Mouse (Mus musculus) neural tube, embryonic 14.5 days (tissue): ENCODE data around the gene Gtpbp8. TPM values are rescaled to one million over a fixed set of nuclear protein-coding genes. Genes with fewer than 3 reads are reported as not detected.

ENCODE experiments used
- ATAC-seq: fragments of 200-750 bp; cut with Nextera tagmentation; 2 replicates; pipeline ENCODE4 v1.8.0; 2017; ENCODE audit warnings: low read depth, mild to moderate bottlenecking, moderate TSS enrichment, moderate library complexity
- H3K27ac ChIP-seq: fragments of 300-500 bp; sonication (generic); 2 replicates; pipeline ENCODE4 v1.5.1; 2014; ENCODE audit warnings: low read depth, mild to moderate bottlenecking, control low read depth, low read length, moderate library complexity, mixed read lengths
- H3K27me3 ChIP-seq: fragments of 300-500 bp; sonication (generic); 2 replicates; pipeline ENCODE4 v1.6.1; 2014; ENCODE audit warnings: low read length; ENCODE audit not compliant: control insufficient read depth, insufficient read depth
- H3K36me3 ChIP-seq: fragments of 300-500 bp; sonication (generic); 2 replicates; pipeline ENCODE4 v1.6.1; 2014; ENCODE audit warnings: low read length, mixed read lengths; ENCODE audit not compliant: control insufficient read depth, insufficient read depth
- H3K4me1 ChIP-seq: fragments of 300-500 bp; sonication (generic); 2 replicates; pipeline ENCODE4 v1.6.1; 2014; ENCODE audit warnings: low read length; ENCODE audit not compliant: control insufficient read depth, insufficient read depth
- H3K4me2 ChIP-seq: fragments of 300-500 bp; sonication (generic); 2 replicates; pipeline ENCODE4 v1.6.1; 2014; ENCODE audit warnings: mild to moderate bottlenecking, low read depth, low read length, control low read depth
- H3K4me3 ChIP-seq: fragments of 300-500 bp; sonication (generic); 2 replicates; pipeline ENCODE4 v1.5.1; 2014; ENCODE audit warnings: low read depth, low read length, control low read depth, mixed read lengths
- H3K9ac ChIP-seq: fragments of 300-500 bp; sonication (generic); replicated peaks from 2 replicates; pipeline ENCODE4 v1.6.1; 2014; ENCODE audit warnings: low read depth, mild to moderate bottlenecking, control low read depth, low read length, mixed read lengths
- H3K9me3 ChIP-seq: fragments of 300-500 bp; sonication (generic); 2 replicates; pipeline ENCODE4 v1.6.1; 2016; ENCODE audit warnings: low read length; ENCODE audit not compliant: control insufficient read depth
- WGBS: fragments of 180-500 bp; shearing (Covaris S2); extraction: QIAGEN DNeasy Blood & Tissue Kit; methylation state at CpG from one replicate; pipeline ENCODE4 v1.1.7; 2014; 5-methylcytosine and 5-hydroxymethylcytosine counted together
- polyA plus RNA-seq: library from polyadenylated mRNA; unstranded; fragments of >200 nt; fragmentation: Nextera tagmentation; extraction: Ambion mirVana; gene quantifications from 2 replicates; pipeline ENCODE4 v1.2.1, GENCODE M21; 2014

Gtpbp8 gene
- polyA plus RNA-seq, 1 experiment from 2014 or later: 42.3 TPM

- Histone ChIP-seq H3K9me3 (no peaks in the 10 kb centered on the region), H3K27ac (no peak overlapping the region), H3K9ac (no peak overlapping the region), H3K4me3 (no peak overlapping the region), H3K4me1 (no peaks in the 10 kb centered on the region), H3K27me3 (no peaks in the 10 kb centered on the region), H3K36me3 (no peaks in the 10 kb centered on the region), H3K4me2 (no peak overlapping the region)
- 49% methylated on average over 12 of the region's 12 CpGs for WGBS
- no peak; the same call in 1 of the 2 replicates for ATAC-seq
These were observed 50.1 kb downstream of the Gtpbp8 start for GRCm38 (mm10) chr16:44695859-44696620.

DNA sequence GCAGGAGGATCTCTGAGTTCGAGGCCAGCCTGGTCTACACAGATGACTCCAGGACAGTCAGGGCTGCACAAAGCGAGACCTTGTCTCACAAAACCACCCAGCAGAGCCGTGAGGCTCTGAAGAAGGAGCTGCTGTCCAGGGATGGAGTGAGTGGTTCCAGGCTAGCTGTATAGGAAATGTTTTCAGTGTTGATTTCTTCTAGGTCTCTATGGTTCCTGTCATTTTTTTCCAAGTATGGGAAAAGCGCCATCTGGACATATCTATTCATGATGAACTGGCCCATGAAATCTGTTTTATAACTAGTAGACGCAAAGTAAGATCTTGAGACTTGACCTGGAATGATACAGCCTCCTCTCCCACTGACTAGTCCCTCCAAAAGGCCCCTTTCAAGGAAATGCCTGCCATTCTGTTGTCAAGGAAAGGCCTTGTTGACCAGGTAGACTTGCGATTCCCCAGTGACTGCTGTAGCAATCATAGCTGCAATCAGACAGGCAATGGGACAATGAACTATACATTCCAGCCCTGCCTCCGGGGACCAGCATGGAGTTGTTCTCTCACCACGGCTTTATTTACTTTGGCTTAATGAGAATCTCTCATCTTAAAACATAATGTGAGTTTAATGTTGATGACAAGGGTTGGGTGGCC lies 50.8 kb downstream of the Gtpbp8 start:
- Histone ChIP-seq H3K4me3 (no peak overlapping the region), H3K27me3 (no peaks in the 10 kb centered on the region), H3K9me3 (no peaks in the 10 kb centered on the region), H3K36me3 (no peaks in the 10 kb centered on the region), H3K27ac (no peak overlapping the region), H3K9ac (no peak overlapping the region), H3K4me1 (no peaks in the 10 kb centered on the region), H3K4me2 (no peak overlapping the region)
- 81% methylated on average over 8 of the region's 8 CpGs for WGBS
- ATAC-seq: no peak; the same call in 1 of the 2 replicates

DNA sequence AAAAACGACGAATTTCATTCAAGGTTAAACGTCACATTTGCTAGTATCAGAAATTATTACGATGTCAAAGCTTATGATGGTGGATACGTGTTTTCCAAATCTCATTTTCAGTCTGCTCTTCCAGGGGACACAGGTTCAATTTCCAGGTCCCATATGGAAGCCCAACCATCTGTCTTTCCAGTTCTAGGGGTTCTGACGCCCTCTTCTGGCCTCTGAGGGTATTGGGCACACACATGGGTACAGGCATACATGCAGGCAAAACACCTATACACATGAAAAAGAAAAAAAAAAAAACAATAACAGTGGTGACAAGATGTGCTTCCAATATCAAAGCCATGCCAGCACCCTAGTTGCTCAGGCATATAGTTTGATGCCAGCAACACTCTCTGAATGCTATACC lies 52.5 kb downstream of the Gtpbp8 start:
- no peaks in the 10 kb centered on the region for H3K27me3 ChIP-seq
- H3K4me2 ChIP-seq: no peak overlapping the region
- no peaks in the 10 kb centered on the region for H3K36me3 ChIP-seq
- no peak overlapping the region for H3K27ac ChIP-seq
- no peaks in the 10 kb centered on the region for H3K9me3 ChIP-seq
- no peak for ATAC-seq
- no peaks in the 10 kb centered on the region for H3K4me1 ChIP-seq
- no peak overlapping the region for H3K9ac ChIP-seq
- H3K4me3 ChIP-seq: no peak overlapping the region
- 74% methylated on average over 6 of the region's 6 CpGs for WGBS

DNA sequence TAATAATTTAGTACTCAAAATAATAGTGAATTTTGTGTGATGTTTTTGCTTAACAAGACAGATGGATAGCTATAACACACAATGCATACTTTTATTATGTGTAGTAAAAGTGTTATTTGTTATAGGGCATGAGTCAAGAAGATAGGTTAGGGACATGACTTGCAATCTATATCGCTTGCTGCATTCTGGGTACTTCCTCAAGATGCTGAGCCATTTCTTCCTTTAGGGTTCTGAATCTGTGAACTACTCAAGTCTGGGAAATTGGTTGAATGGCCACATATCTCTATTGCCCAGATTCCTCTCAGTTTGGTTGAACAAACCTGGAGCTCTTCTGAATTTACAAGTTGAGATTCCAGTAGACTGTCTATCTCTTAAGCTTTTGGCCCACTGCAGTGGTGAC lies 53.6 kb downstream of the Gtpbp8 start:
- Histone ChIP-seq H3K27ac (no peak overlapping the region), H3K4me1 (peaks cover 6% of the 10 kb centered on the region; the same call in 1 of the 2 replicates), H3K9ac (no peak overlapping the region), H3K9me3 (no peaks in the 10 kb centered on the region), H3K4me3 (no peak overlapping the region), H3K36me3 (no peaks in the 10 kb centered on the region), H3K4me2 (no peak overlapping the region), H3K27me3 (no peaks in the 10 kb centered on the region)
- ATAC-seq: no peak
- WGBS: 97% methylated on average over 1 of the region's 1 CpGs

DNA sequence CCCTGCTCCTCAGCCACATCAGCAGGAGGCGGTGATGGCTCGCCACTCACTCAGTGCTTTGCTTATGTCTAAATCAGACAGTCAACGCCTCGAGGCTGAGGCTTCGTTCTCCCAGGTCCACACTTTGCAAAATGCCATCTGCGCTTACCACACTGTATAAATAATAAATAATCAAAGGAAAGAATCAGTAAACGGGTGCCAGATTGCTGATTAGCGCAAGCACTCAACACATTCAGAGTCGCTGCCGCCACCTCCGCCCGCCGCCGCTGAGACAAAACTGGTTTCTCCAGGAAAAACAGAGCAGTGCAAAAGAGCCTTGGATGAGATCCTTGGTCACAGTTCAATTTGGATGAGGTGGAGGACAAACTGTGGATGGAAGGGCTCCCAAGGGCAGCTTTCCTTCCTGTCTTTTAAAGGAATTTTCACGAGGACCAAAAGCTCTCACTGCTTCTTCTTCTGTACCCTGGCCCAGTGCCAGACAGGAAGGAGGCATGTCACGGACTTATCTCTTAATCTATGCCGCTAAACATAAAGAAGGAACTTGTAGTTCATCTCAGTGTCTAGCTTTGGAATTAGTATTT lies 54.5 kb downstream of the Gtpbp8 start:
- H3K4me3 ChIP-seq: no peak overlapping the region
- peaks cover 12% of the 10 kb centered on the region; the same call in 1 of the 2 replicates for H3K4me1 ChIP-seq
- no peaks in the 10 kb centered on the region for H3K36me3 ChIP-seq
- H3K27ac ChIP-seq: no peak overlapping the region
- no peak overlapping the region for H3K9ac ChIP-seq
- no peaks in the 10 kb centered on the region for H3K27me3 ChIP-seq
- WGBS: 56% methylated on average over 17 of the region's 17 CpGs
- H3K9me3 ChIP-seq: no peaks in the 10 kb centered on the region
- ATAC-seq: no peak
- H3K4me2 ChIP-seq: peak overlapping the region; percentile 5; the same call in 1 of the 2 replicates

- H3K27ac ChIP-seq: no peak overlapping the region
These were observed 55.1 kb downstream of the Gtpbp8 start for GRCm38 (mm10) chr16:44691066-44691465.

DNA sequence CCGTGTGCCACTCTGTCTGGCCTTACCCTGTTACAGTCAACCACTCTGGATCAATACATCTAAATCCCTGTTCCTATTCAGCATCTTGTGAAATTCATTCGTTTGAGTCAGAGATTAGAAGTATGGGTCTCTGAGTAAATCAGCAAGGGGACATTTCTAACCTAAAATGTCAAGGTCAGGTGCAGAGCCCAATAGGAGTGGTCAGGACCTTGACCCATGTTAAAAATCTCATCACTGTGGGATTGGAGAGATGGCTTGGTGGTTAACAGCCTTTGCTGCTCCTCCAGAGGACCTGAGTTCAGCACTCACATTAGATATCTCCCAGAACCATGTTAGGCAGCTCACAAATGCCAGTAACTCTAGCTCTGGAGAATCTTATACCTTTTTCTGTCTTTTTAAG lies 55.7 kb downstream of the Gtpbp8 start:
- Histone ChIP-seq H3K27ac (no peak overlapping the region), H3K4me3 (no peak overlapping the region), H3K27me3 (no peaks in the 10 kb centered on the region), H3K4me1 (peaks cover 13% of the 10 kb centered on the region), H3K36me3 (no peaks in the 10 kb centered on the region), H3K9me3 (no peaks in the 10 kb centered on the region), H3K4me2 (no peak overlapping the region), H3K9ac (no peak overlapping the region)
- WGBS: 74% methylated on average over 2 of the region's 2 CpGs
- ATAC-seq: no peak

More at GRCm38 (mm10) chr16:44691066-44691465, 55.1 kb downstream of the Gtpbp8 start:
- no peak for ATAC-seq
- peaks cover 12% of the 10 kb centered on the region; the same call in 1 of the 2 replicates for H3K4me1 ChIP-seq
- H3K4me2 ChIP-seq: no peak overlapping the region
- H3K36me3 ChIP-seq: no peaks in the 10 kb centered on the region
- H3K27me3 ChIP-seq: no peaks in the 10 kb centered on the region
- no peak overlapping the region for H3K4me3 ChIP-seq
- H3K9me3 ChIP-seq: no peaks in the 10 kb centered on the region
- 79% methylated on average over 2 of the region's 2 CpGs for WGBS
- H3K9ac ChIP-seq: no peak overlapping the region

GRCm38 (mm10) chr16:44688507-44688906 lies 57.7 kb downstream of the Gtpbp8 start:
- 3% methylated on average over 4 of the region's 4 CpGs for WGBS
- H3K36me3 ChIP-seq: no peaks in the 10 kb centered on the region
- no peaks in the 10 kb centered on the region for H3K9me3 ChIP-seq
- H3K4me2 ChIP-seq: peak overlapping the region; percentile 42; the same call in 1 of the 2 replicates
- no peak for ATAC-seq
- no peak overlapping the region for H3K4me3 ChIP-seq
- peak overlapping the region; percentile 53 for H3K27ac ChIP-seq
- peaks cover 22% of the 10 kb centered on the region for H3K4me1 ChIP-seq
- H3K9ac ChIP-seq: no peak overlapping the region
- no peaks in the 10 kb centered on the region for H3K27me3 ChIP-seq
